Mouse (Mus musculus) ES-E14 (cell line): ENCODE measurements at regions not wholly inside any gene's neighbourhood (a gene's known extent, or its start where the extent isn't known, plus 50 kb on each side); places are given as distances from the start of the nearest gene placed in this dataset.
"Not testable (repeated sequence)": the region's sequence is repeated elsewhere in the genome, so short reads cannot be mapped to it uniquely, and the experiment has no call there.

Source experiments
- MAFK ChIP-seq: IDR thresholded peaks from 2 replicates; pipeline ENCODE4 v1.6.1; 2014; ENCODE audit warnings: mild to moderate bottlenecking, low read depth, low read length, inconsistent platforms; ENCODE audit not compliant: insufficient read depth
- ZC3H11A ChIP-seq: IDR thresholded peaks from 2 replicates; pipeline ENCODE4 v1.6.1; 2012; ENCODE audit warnings: low read depth, mild to moderate bottlenecking, inconsistent platforms, low read length, borderline replicate concordance
- ZNF384 ChIP-seq: IDR thresholded peaks from 2 replicates; pipeline ENCODE4 v1.6.1; 2012; ENCODE audit warnings: low read depth, low read length, inconsistent platforms

DNA sequence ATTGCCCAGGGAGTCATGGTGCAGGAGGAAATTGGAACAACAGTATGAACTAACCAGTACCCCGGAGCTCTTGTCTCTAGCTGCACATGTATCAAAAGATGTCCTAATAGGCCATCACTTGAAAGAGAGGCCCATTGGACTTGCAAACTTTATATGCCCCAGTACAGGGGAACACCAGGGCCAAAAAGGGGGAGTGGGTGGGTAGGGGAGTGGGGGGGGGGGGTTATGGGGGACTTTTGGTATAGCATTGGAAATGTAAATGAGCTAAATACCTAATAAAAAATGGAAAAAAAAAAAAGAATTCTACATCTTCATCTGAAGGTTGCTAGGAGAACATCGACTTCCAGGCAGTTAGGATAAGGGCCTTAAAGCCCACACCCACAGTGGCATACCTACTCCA lies 6651.5 kb upstream of the Gm7489 start:
- not testable (repeated sequence) for TF ChIP-seq MAFK, ZNF384, ZC3H11A
